In genomic region chr6:123248862-123249261, GRCm38 (mm10) we compare ENCODE assay signal across 29 mouse cellular contexts. TPM values are rescaled to one million over a fixed set of nuclear protein-coding genes. Genes with fewer than 3 reads are reported as not detected.
A peak's percentile ranks its signal among the peaks of the same experiment; 100 is the strongest.
DNase-seq lines count a peak whose midpoint lies in the region; ATAC-seq and TF ChIP-seq lines count a peak whose summit lies in the region.
"Not testable (repeated sequence)": the region's sequence is repeated elsewhere in the genome, so short reads cannot be mapped to it uniquely, and the experiment has no call there.
"Had no signal": no experiment of that assay in that cellular context is flagged by ENCODE, and none has a peak within 500 bp of the region (broad histone marks: within the 10 kb centered on the region; RNA-seq: fewer than 3 reads in every experiment).

No protein-coding gene starts in this region.

- ATAC-seq in granulocyte monocyte progenitor cell, adult 5-6 weeks (replicated peaks; ENCODE audit: poor library complexity, severe bottlenecking): peak; percentile 59
- peak; percentile 62 for ATAC-seq in megakaryocyte, adult 5-6 weeks (ENCODE audit: poor library complexity, severe bottlenecking)
- ATAC-seq in monocyte, adult 5-6 weeks (replicated peaks; ENCODE audit: insufficient number of reproducible peaks, low FRiP score, low TSS enrichment, poor library complexity, severe bottlenecking): peak; percentile 50

- H3K79me2 ChIP-seq in MEL (ENCODE audit: control insufficient read depth, insufficient read depth, low read length, poor library complexity): not testable (repeated sequence)

- peak in 2 of 3 experiments; percentile 37 to 54; a peak in 4 of 6 replicates for TF ChIP-seq CTCF in MEL (IDR thresholded peaks at IDR 0.05 in 2 of 3, conservative IDR thresholded peaks at IDR 0.05 in 1 of 3; ENCODE audit: control insufficient read depth in 1 of 3, insufficient read depth in 1 of 3, low read depth in 2 of 3, low read length in 3 of 3, poor library complexity in 1 of 3, severe bottlenecking in 1 of 3)
- peak; percentile 18; the same call in 1 of the 2 replicates for TF ChIP-seq CTCF in bone marrow, adult 2 months (IDR thresholded peaks at IDR 0.05; ENCODE audit: control insufficient read depth, insufficient read depth, low read length)

- peaks cover 5 to 11% of the 10 kb centered on the region in 2 experiments for H3K4me1 ChIP-seq in MEL (ENCODE audit: control insufficient read depth in 1 of 2, insufficient read depth in 2 of 2, low read length in 2 of 2)
- not testable (repeated sequence) for H3K4me1 ChIP-seq in bone marrow, adult 2 months (ENCODE audit: control insufficient read depth, insufficient read depth, low read length)

- DNase-seq in 416B (ENCODE audit: low read depth) (peak; percentile 81), MEL (ENCODE audit: low read depth, low spot score) (peak; percentile 47)

- H3K27ac ChIP-seq in MEL (ENCODE audit: control insufficient read depth, low read depth, low read length); bone marrow, adult 2 months (ENCODE audit: control insufficient read depth, insufficient read depth, low read depth, low read length, poor library complexity): not testable (repeated sequence)

- 16% methylated on average over 2 of the region's 2 CpGs for WGBS in bone marrow, adult 2 months

- H3K36me3 ChIP-seq in MEL (ENCODE audit: control insufficient read depth in 1 of 2, insufficient read depth in 2 of 2, low read length in 2 of 2): peaks cover 0 to 15% of the 10 kb centered on the region in 2 experiments; a peak in 2 of 4 replicates

- not testable (repeated sequence) for H3K4me3 ChIP-seq in MEL (ENCODE audit: control insufficient read depth in 1 of 2, insufficient read depth in 1 of 2, low read depth in 2 of 2, low read length in 2 of 2); bone marrow, adult 2 months (replicated peaks; ENCODE audit: control insufficient read depth, low read depth, low read length)

- H3K27me3 ChIP-seq in MEL (ENCODE audit: control insufficient read depth in 1 of 2, insufficient read depth in 2 of 2, low read length in 2 of 2): not testable (repeated sequence)

- TF ChIP-seq RAD21 in MEL (IDR thresholded peaks at IDR 0.05; ENCODE audit: low read depth, low read length): peak; percentile 53

- TF ChIP-seq EP300 in MEL (IDR thresholded peaks at IDR 0.05; ENCODE audit: low read depth in 1 of 2, low read length in 2 of 2): not testable (repeated sequence)

- H3K9ac ChIP-seq in MEL (ENCODE audit: control insufficient read depth, low read depth, low read length, poor library complexity, severe bottlenecking): not testable (repeated sequence)

- H3K9me3 ChIP-seq in MEL (replicated peaks; ENCODE audit: insufficient read depth, low read length): not testable (repeated sequence)

- not testable (repeated sequence) for TF ChIP-seq POLR2A in MEL (IDR thresholded peaks at IDR 0.05; ENCODE audit: control insufficient read depth in 1 of 2, insufficient read depth in 1 of 2, low read depth in 1 of 2, low read length in 2 of 2, poor library complexity in 1 of 2); bone marrow, adult 2 months (IDR thresholded peaks at IDR 0.05; ENCODE audit: borderline replicate concordance, control insufficient read depth, low read depth, low read length)

TF ChIP-seq in MEL, 35 proteins besides CTCF, POLR2A, EP300 and RAD21:
- TF ChIP-seq SMC3 (IDR thresholded peaks at IDR 0.05; ENCODE audit: low read depth, low read length): peak; percentile 54
TF ChIP-seq in MEL: peak in this region for 1; not testable (repeated sequence) for 34.

RNA-seq across cellular contexts. Expression of gene Clec4d, which starts 13.0 kb away (rescaled TPM):
- 2.0 and 5.5 TPM in 2 replicates for total RNA-seq in MEL (2012; rRNA removed)
- 1 to 10 TPM in 1 of 2 experiments, not detected in 1; 5.6 TPM for polyA plus RNA-seq in MEL (2012; ENCODE audit: insufficient read depth in 1 of 2, insufficient read length in 2 of 2, low read depth in 1 of 2, low replicate concordance in 2 of 2, missing spikeins in 1 of 2)
- 15.0 and 51.2 TPM in 2 replicates for polyA plus RNA-seq in bone marrow, adult 2 months (2011; ENCODE audit: insufficient read depth, insufficient read length, low replicate concordance, missing spikeins)
- 5.1 and 10.7 TPM in 2 replicates for total RNA-seq in granulocyte monocyte progenitor cell, adult 5-6 weeks (2014; fragmentation: Nextera tagmentation)
- total RNA-seq in granulocyte monocyte progenitor cell, adult 5-6 weeks (2017): 5.8 and 7.8 TPM in 2 replicates
- 45.3 and 55.3 TPM in 2 replicates for total RNA-seq in megakaryocyte, adult 5-6 weeks (2015)
- 31.2 and 42.5 TPM in 2 replicates for total RNA-seq in megakaryocyte, adult 5-6 weeks (2017)
- 8.2 to 19.0 TPM (median 15.1 TPM) in 3 replicates for total RNA-seq in monocyte, adult 5-6 weeks (2017)
- total RNA-seq: ES-E14; gastrocnemius, adult 8-10 months; gastrocnemius, postnatal 25 days had no signal
- polyA plus RNA-seq: activated CD4-positive, CD25-positive, alpha-beta regulatory T cell, adult 4 months; embryonic facial prominence, embryonic 12.5 days; erythroblast, embryonic 14.5 days; forebrain, embryonic 12.5 days; forebrain, embryonic 15.5 days; heart, embryonic 10.5 days; heart, embryonic 13.5 days; hindbrain, embryonic 12.5 days; hindbrain, embryonic 15.5 days; intestine, embryonic 14.5 days; Patski had no signal

RNA-seq across cellular contexts. Expression of gene Clec4n, which starts 19.2 kb away (rescaled TPM):
- not detected in 2 replicates for total RNA-seq in MEL (2012; rRNA removed)
- not detected for polyA plus RNA-seq in MEL (2012; ENCODE audit: insufficient read depth in 1 of 2, insufficient read length in 2 of 2, low read depth in 1 of 2, low replicate concordance in 2 of 2, missing spikeins in 1 of 2)
- 4.5 TPM in 1 of 2 replicates, not detected in the other for polyA plus RNA-seq in bone marrow, adult 2 months (2011; ENCODE audit: insufficient read depth, insufficient read length, low replicate concordance, missing spikeins)
- not detected in 2 replicates for total RNA-seq in granulocyte monocyte progenitor cell, adult 5-6 weeks (2014; fragmentation: Nextera tagmentation)
- 0.57 TPM in 1 of 2 replicates, not detected in the other for total RNA-seq in granulocyte monocyte progenitor cell, adult 5-6 weeks (2017)
- 1.5 and 2.3 TPM in 2 replicates for total RNA-seq in megakaryocyte, adult 5-6 weeks (2015)
- 2.4 and 2.5 TPM in 2 replicates for total RNA-seq in megakaryocyte, adult 5-6 weeks (2017)
- total RNA-seq in monocyte, adult 5-6 weeks (2017): 8.1 to 22.2 TPM (median 17.4 TPM) in 3 replicates
- total RNA-seq: ES-E14; gastrocnemius, postnatal 25 days had no signal
- polyA plus RNA-seq: erythroblast, embryonic 14.5 days; Patski had no signal

RNA-seq across cellular contexts. Expression of gene Clec4e, which starts 40.8 kb away (rescaled TPM):
- 0.10 and 0.23 TPM in 2 replicates for total RNA-seq in MEL (2012; rRNA removed)
- under 1 TPM in 1 of 2 experiments, not detected in 1; 0.40 TPM for polyA plus RNA-seq in MEL (2012; ENCODE audit: insufficient read depth in 1 of 2, insufficient read length in 2 of 2, low read depth in 1 of 2, low replicate concordance in 2 of 2, missing spikeins in 1 of 2)
- 3.2 and 12.4 TPM in 2 replicates for polyA plus RNA-seq in bone marrow, adult 2 months (2011; ENCODE audit: insufficient read depth, insufficient read length, low replicate concordance, missing spikeins)
- total RNA-seq in granulocyte monocyte progenitor cell, adult 5-6 weeks (2014; fragmentation: Nextera tagmentation): 16.3 and 20.5 TPM in 2 replicates
- total RNA-seq in granulocyte monocyte progenitor cell, adult 5-6 weeks (2017): 20.9 and 23.7 TPM in 2 replicates
- total RNA-seq in megakaryocyte, adult 5-6 weeks (2015): 44.8 and 44.9 TPM in 2 replicates
- 43.8 TPM in 2 replicates for total RNA-seq in megakaryocyte, adult 5-6 weeks (2017)
- total RNA-seq in monocyte, adult 5-6 weeks (2017): 87.3 to 131 TPM (median 125 TPM) in 3 replicates
- total RNA-seq: adrenal gland, postnatal 25 days; ES-E14; gastrocnemius, adult 8-10 months; gastrocnemius, postnatal 25 days; heart, postnatal 4 days had no signal
- polyA plus RNA-seq: activated CD4-positive, CD25-positive, alpha-beta regulatory T cell, adult 4 months; embryonic facial prominence, embryonic 12.5 days; embryonic facial prominence, embryonic 15.5 days; erythroblast, embryonic 14.5 days; forebrain, embryonic 12.5 days; forebrain, embryonic 15.5 days; hindbrain, embryonic 12.5 days; intestine, postnatal 0 days; Patski had no signal

RNA-seq across cellular contexts. Expression of gene Vmn2r19, which starts 59.3 kb away (rescaled TPM):
- total RNA-seq in MEL (2012; rRNA removed): not detected in 2 replicates
- polyA plus RNA-seq in MEL (2012; ENCODE audit: insufficient read depth in 1 of 2, insufficient read length in 2 of 2, low read depth in 1 of 2, low replicate concordance in 2 of 2, missing spikeins in 1 of 2): not detected
- not detected in 2 replicates for polyA plus RNA-seq in bone marrow, adult 2 months (2011; ENCODE audit: insufficient read depth, insufficient read length, low replicate concordance, missing spikeins)
- not detected in 2 replicates for total RNA-seq in granulocyte monocyte progenitor cell, adult 5-6 weeks (2014; fragmentation: Nextera tagmentation)
- not detected in 2 replicates for total RNA-seq in granulocyte monocyte progenitor cell, adult 5-6 weeks (2017)
- not detected in 2 replicates for total RNA-seq in megakaryocyte, adult 5-6 weeks (2015)
- total RNA-seq in megakaryocyte, adult 5-6 weeks (2017): not detected in 2 replicates
- not detected in 3 replicates for total RNA-seq in monocyte, adult 5-6 weeks (2017)
- total RNA-seq: adrenal gland, adult 8-10 months; adrenal gland, postnatal 25 days; ES-E14; gastrocnemius, adult 8-10 months; gastrocnemius, postnatal 25 days; heart, adult 2 months; heart, postnatal 14 days; heart, postnatal 4 days had no signal
- polyA plus RNA-seq: activated CD4-positive, CD25-positive, alpha-beta regulatory T cell, adult 4 months; embryonic facial prominence, embryonic 12.5 days; embryonic facial prominence, embryonic 15.5 days; erythroblast, embryonic 14.5 days; forebrain, embryonic 12.5 days; forebrain, embryonic 15.5 days; gonadal fat pad, adult 2 months; heart, adult 2 months; heart, embryonic 10.5 days; heart, embryonic 13.5 days; heart, embryonic 16.5 days; hindbrain, embryonic 12.5 days; hindbrain, embryonic 15.5 days; intestine, embryonic 14.5 days; intestine, postnatal 0 days; Patski had no signal

Comparison
In these comparisons a context has a peak if more than half of its experiments do, and no peak if none do; other contexts are left out.
1. RNA of gene Clec4e, which starts 40.8 kb away (total RNA-seq): 87.3 to 131 TPM in monocyte, adult 5-6 weeks, 43.8 to 44.9 TPM in megakaryocyte, adult 5-6 weeks and 16.3 to 23.7 TPM in granulocyte monocyte progenitor cell, adult 5-6 weeks; 0.10 to 0.23 TPM in MEL; every median in the first group is over 10 times any median in the second.
2. Peak in every context shown above with its lines, with median percentiles within 50 percentile points of each other: ATAC-seq.